Mouse (Mus musculus): ENCODE measurements at regions not wholly inside any gene's neighbourhood (a gene's known extent, or its start where the extent isn't known, plus 50 kb on each side); places are given as distances from the start of the nearest gene placed in this dataset.

GRCm38 (mm10) chr16:78707566-78707965 lies 131.1 kb upstream of the D16Ertd472e start:
- TF ChIP-seq ZKSCAN1 (IDR thresholded peaks at IDR 0.05; ENCODE audit: borderline replicate concordance, low read depth, low read length) = no peak
- no peak for TF ChIP-seq EP300 (IDR thresholded peaks at IDR 0.05; ENCODE audit: low read length)

All from CH12.LX (cell line).